Mouse (Mus musculus): ENCODE data around the gene Olfr373. TPM values are rescaled to one million over a fixed set of nuclear protein-coding genes. Genes with fewer than 3 reads are reported as not detected.
A peak's percentile ranks its signal among the peaks of the same experiment; 100 is the strongest.

Gene Olfr373
- polyA plus RNA-seq, 1 experiment from 2014 or later, result not detected

- Histone ChIP-seq H3K9me3 (replicated peaks) (no peaks in the 10 kb centered on the region), H3K36me3 (peaks cover 25% of the 10 kb centered on the region), H3K27me3 (no peaks in the 10 kb centered on the region), H3K9ac (peak overlapping the region; percentile 92), H3K4me1 (peaks cover 12% of the 10 kb centered on the region), H3K4me3 (peak overlapping the region; percentile 80), H3K27ac (peak overlapping the region; percentile 93), H3K4me2 (replicated peaks) (peak overlapping the region; percentile 69)
- ATAC-seq (ENCODE audit: low FRiP score), result peak; percentile 85
- under 1% methylated on average over 52 of the region's 62 CpGs for whole genome bisulfite sequencing
Measured at GRCm38 (mm10) chr8:72135446-72136301, 52.7 kb downstream of the Olfr373 start.

- no peak for ATAC-seq (ENCODE audit: low FRiP score)
- Histone ChIP-seq H3K4me3 (peak overlapping the region; percentile 80), H3K4me1 (peaks cover 12% of the 10 kb centered on the region), H3K9me3 (replicated peaks) (no peaks in the 10 kb centered on the region), H3K27ac (peak overlapping the region; percentile 93), H3K4me2 (replicated peaks) (peak overlapping the region; percentile 69), H3K36me3 (peaks cover 32% of the 10 kb centered on the region), H3K9ac (peak overlapping the region; percentile 92), H3K27me3 (no peaks in the 10 kb centered on the region)
- 2% methylated on average over 18 of the region's 18 CpGs for WGBS
Measured at GRCm38 (mm10) chr8:72136302-72136978, 53.5 kb downstream of the Olfr373 start.

GRCm38 (mm10) chr8:72137431-72137830 is 54.5 kb downstream of the Olfr373 start:
- Histone ChIP-seq H3K4me1 (peaks cover 12% of the 10 kb centered on the region), H3K4me3 (no peak overlapping the region), H3K9ac (no peak overlapping the region), H3K4me2 (replicated peaks) (peak overlapping the region; percentile 69; the same call in 1 of the 2 replicates), H3K27ac (no peak overlapping the region), H3K36me3 (peaks cover 42% of the 10 kb centered on the region), H3K27me3 (no peaks in the 10 kb centered on the region), H3K9me3 (replicated peaks) (no peaks in the 10 kb centered on the region)
- WGBS, result 92% methylated on average over 2 of the region's 2 CpGs
- ATAC-seq (ENCODE audit: low FRiP score), result no peak

GRCm38 (mm10) chr8:72138456-72138855 is 55.5 kb downstream of the Olfr373 start:
- ATAC-seq (ENCODE audit: low FRiP score), result no peak
- Histone ChIP-seq H3K4me1 (peaks cover 12% of the 10 kb centered on the region), H3K4me2 (replicated peaks) (no peak overlapping the region), H3K9ac (no peak overlapping the region), H3K27me3 (no peaks in the 10 kb centered on the region), H3K9me3 (replicated peaks) (no peaks in the 10 kb centered on the region), H3K36me3 (peaks cover 53% of the 10 kb centered on the region), H3K4me3 (no peak overlapping the region), H3K27ac (no peak overlapping the region)
- 96% methylated on average over 5 of the region's 5 CpGs for WGBS

- no peaks in the 10 kb centered on the region for H3K4me1 ChIP-seq
- no peaks in the 10 kb centered on the region for H3K27me3 ChIP-seq
- H3K36me3 ChIP-seq, result peaks cover 92% of the 10 kb centered on the region
- H3K4me3 ChIP-seq, result no peak overlapping the region
- H3K9ac ChIP-seq, result no peak overlapping the region
- ATAC-seq (ENCODE audit: low FRiP score), result no peak
- no peak overlapping the region for H3K4me2 ChIP-seq (replicated peaks)
- no peak overlapping the region for H3K27ac ChIP-seq
- WGBS, result 94% methylated on average over 13 of the region's 13 CpGs
- no peaks in the 10 kb centered on the region for H3K9me3 ChIP-seq (replicated peaks)
Measured at GRCm38 (mm10) chr8:72143256-72143824, 60.4 kb downstream of the Olfr373 start.

- no peak for ATAC-seq (ENCODE audit: low FRiP score)
- no peak overlapping the region for H3K4me3 ChIP-seq
- no peak overlapping the region for H3K9ac ChIP-seq
- H3K27me3 ChIP-seq, result no peaks in the 10 kb centered on the region
- no peak overlapping the region for H3K4me2 ChIP-seq (replicated peaks)
- no peaks in the 10 kb centered on the region for H3K4me1 ChIP-seq
- 96% methylated on average over 5 of the region's 5 CpGs for WGBS
- no peak overlapping the region for H3K27ac ChIP-seq
- peaks cover 89% of the 10 kb centered on the region for H3K36me3 ChIP-seq
- no peaks in the 10 kb centered on the region for H3K9me3 ChIP-seq (replicated peaks)
Measured at GRCm38 (mm10) chr8:72144345-72144975, 61.5 kb downstream of the Olfr373 start.

GRCm38 (mm10) chr8:72145511-72145910 is 62.5 kb downstream of the Olfr373 start:
- Histone ChIP-seq H3K9ac (no peak overlapping the region), H3K4me1 (no peaks in the 10 kb centered on the region), H3K4me3 (no peak overlapping the region), H3K9me3 (replicated peaks) (no peaks in the 10 kb centered on the region), H3K36me3 (peaks cover 89% of the 10 kb centered on the region), H3K4me2 (replicated peaks) (no peak overlapping the region), H3K27ac (no peak overlapping the region), H3K27me3 (no peaks in the 10 kb centered on the region)
- no peak for ATAC-seq (ENCODE audit: low FRiP score)
- 96% methylated on average over 3 of the region's 3 CpGs for WGBS

GRCm38 (mm10) chr8:72146056-72146455 is 63.1 kb downstream of the Olfr373 start:
- no peaks in the 10 kb centered on the region for H3K27me3 ChIP-seq
- H3K4me2 ChIP-seq (replicated peaks), result no peak overlapping the region
- H3K9ac ChIP-seq, result no peak overlapping the region
- no peaks in the 10 kb centered on the region for H3K9me3 ChIP-seq (replicated peaks)
- 96% methylated on average over 1 of the region's 1 CpGs for WGBS
- H3K4me3 ChIP-seq, result no peak overlapping the region
- H3K36me3 ChIP-seq, result peaks cover 88% of the 10 kb centered on the region
- no peaks in the 10 kb centered on the region for H3K4me1 ChIP-seq
- ATAC-seq (ENCODE audit: low FRiP score), result no peak
- no peak overlapping the region for H3K27ac ChIP-seq

GRCm38 (mm10) chr8:72146556-72146955 is 63.6 kb downstream of the Olfr373 start:
- Histone ChIP-seq H3K4me2 (replicated peaks) (no peak overlapping the region), H3K9me3 (replicated peaks) (no peaks in the 10 kb centered on the region), H3K4me3 (no peak overlapping the region), H3K4me1 (no peaks in the 10 kb centered on the region), H3K27ac (no peak overlapping the region), H3K9ac (no peak overlapping the region), H3K27me3 (no peaks in the 10 kb centered on the region), H3K36me3 (peaks cover 88% of the 10 kb centered on the region)
- 93% methylated on average over 3 of the region's 3 CpGs for WGBS
- no peak for ATAC-seq (ENCODE audit: low FRiP score)

- Histone ChIP-seq H3K4me3 (no peak overlapping the region), H3K9ac (no peak overlapping the region), H3K9me3 (replicated peaks) (no peaks in the 10 kb centered on the region), H3K4me1 (no peaks in the 10 kb centered on the region), H3K4me2 (replicated peaks) (no peak overlapping the region), H3K36me3 (peaks cover 88% of the 10 kb centered on the region), H3K27ac (no peak overlapping the region), H3K27me3 (no peaks in the 10 kb centered on the region)
- WGBS, result 95% methylated on average over 2 of the region's 2 CpGs
- ATAC-seq (ENCODE audit: low FRiP score), result no peak
Measured at GRCm38 (mm10) chr8:72147266-72147665, 64.3 kb downstream of the Olfr373 start.

GRCm38 (mm10) chr8:72149056-72149455 is 66.1 kb downstream of the Olfr373 start:
- 91% methylated on average over 1 of the region's 1 CpGs for WGBS
- Histone ChIP-seq H3K4me3 (no peak overlapping the region), H3K27me3 (no peaks in the 10 kb centered on the region), H3K9ac (no peak overlapping the region), H3K4me2 (replicated peaks) (no peak overlapping the region), H3K27ac (no peak overlapping the region), H3K36me3 (peaks cover 78% of the 10 kb centered on the region), H3K9me3 (replicated peaks) (no peaks in the 10 kb centered on the region), H3K4me1 (no peaks in the 10 kb centered on the region)
- no peak for ATAC-seq (ENCODE audit: low FRiP score)

- no peak overlapping the region for H3K9ac ChIP-seq
- H3K36me3 ChIP-seq, result peaks cover 63% of the 10 kb centered on the region
Measured at GRCm38 (mm10) chr8:72151418-72152078, 68.6 kb downstream of the Olfr373 start.

More at GRCm38 (mm10) chr8:72151418-72152078, 68.6 kb downstream of the Olfr373 start:
- no peaks in the 10 kb centered on the region for H3K4me1 ChIP-seq
- WGBS, result 93% methylated on average over 3 of the region's 3 CpGs
- H3K27me3 ChIP-seq, result no peaks in the 10 kb centered on the region
- no peak for ATAC-seq (ENCODE audit: low FRiP score)
- no peak overlapping the region for H3K4me3 ChIP-seq
- H3K4me2 ChIP-seq (replicated peaks), result no peak overlapping the region
- no peak overlapping the region for H3K27ac ChIP-seq
- H3K9me3 ChIP-seq (replicated peaks), result no peaks in the 10 kb centered on the region
